Mouse (Mus musculus): ENCODE results near the gene Bach1. TPM values are rescaled to one million over a fixed set of nuclear protein-coding genes. Genes with fewer than 3 reads are reported as not detected.

The Bach1 gene
- polyA plus RNA-seq (2012; rRNA removed) = 7.6 and 8.8 TPM in 2 replicates

GRCm38 (mm10) chr16:87698692-87699305 lies at the start of gene Bach1:
Gene Bach1, plus strand, starts transcription at chr16:87698945.
- H3K27me3 ChIP-seq (ENCODE audit: control insufficient read depth, insufficient read depth, low read length) = no peaks in the 10 kb centered on the region
- H3K36me3 ChIP-seq (ENCODE audit: control insufficient read depth, insufficient read depth, low read length) = no peaks in the 10 kb centered on the region
- TF ChIP-seq CTCF (IDR thresholded peaks at IDR 0.05; ENCODE audit: extremely low read depth, insufficient read depth, insufficient read length, insufficient replicate concordance) (no peak), POLR2A (IDR thresholded peaks at IDR 0.05; ENCODE audit: low read depth, low read length) (peak; percentile 87)
- H3K4me3 ChIP-seq (ENCODE audit: extremely low read depth, insufficient read depth, insufficient read length) = peak within 1 kb of the TSS; percentile 80
- H3K27ac ChIP-seq (ENCODE audit: insufficient read depth, low read length) = peak within 1 kb of the TSS; percentile 80
- WGBS = under 1% methylated on average over 81 of the region's 84 CpGs
- peaks cover 3% of the 10 kb centered on the region for H3K4me1 ChIP-seq (ENCODE audit: control insufficient read depth, insufficient read depth, insufficient read length)
- peak; percentile 84 to 94 for DNase-seq (ENCODE audit: low read depth in 1 of 2, low spot score in 2 of 2)

GRCm38 (mm10) chr16:87652344-87652743 lies 46.4 kb upstream of the Bach1 start:
- Histone ChIP-seq H3K27ac (ENCODE audit: insufficient read depth, low read length) (no peak overlapping the region), H3K36me3 (ENCODE audit: control insufficient read depth, insufficient read depth, low read length) (no peaks in the 10 kb centered on the region), H3K4me1 (ENCODE audit: control insufficient read depth, insufficient read depth, insufficient read length) (peaks cover 16% of the 10 kb centered on the region; the same call in 1 of the 2 replicates), H3K27me3 (ENCODE audit: control insufficient read depth, insufficient read depth, low read length) (no peaks in the 10 kb centered on the region), H3K4me3 (ENCODE audit: extremely low read depth, insufficient read depth, insufficient read length) (no peak overlapping the region)
- 63% methylated on average over 8 of the region's 8 CpGs for WGBS
- no peak for DNase-seq (ENCODE audit: low read depth in 1 of 2, low spot score in 2 of 2)
- TF ChIP-seq POLR2A (IDR thresholded peaks at IDR 0.05; ENCODE audit: low read depth, low read length) (no peak), CTCF (IDR thresholded peaks at IDR 0.05; ENCODE audit: extremely low read depth, insufficient read depth, insufficient read length, insufficient replicate concordance) (no peak)

DNA sequence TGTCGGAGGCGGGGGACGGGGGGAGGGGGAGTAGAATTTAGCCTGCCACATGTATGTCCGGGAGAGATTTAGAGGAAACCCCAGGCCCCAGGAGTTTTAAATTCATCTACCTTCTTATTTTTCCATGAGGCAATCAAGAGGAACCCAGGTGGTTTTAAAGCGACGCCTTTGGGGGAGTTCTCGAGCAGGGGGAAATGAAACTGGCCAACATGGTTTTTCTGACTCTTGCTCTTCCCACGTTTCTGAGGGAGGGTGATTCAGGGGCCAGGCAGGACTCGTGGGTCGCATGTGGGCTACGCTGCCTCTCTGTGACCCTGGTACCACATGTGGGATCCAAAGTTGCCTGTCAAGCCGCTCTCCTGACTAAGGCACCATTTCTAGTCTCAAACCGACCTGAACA lies 45.8 kb upstream of the Bach1 start:
- H3K4me3 ChIP-seq (ENCODE audit: extremely low read depth, insufficient read depth, insufficient read length) = no peak overlapping the region

GRCm38 (mm10) chr16:87654016-87654575 lies 44.6 kb upstream of the Bach1 start:
- peaks cover 16% of the 10 kb centered on the region; the same call in 1 of the 2 replicates for H3K4me1 ChIP-seq (ENCODE audit: control insufficient read depth, insufficient read depth, insufficient read length)
- H3K27ac ChIP-seq (ENCODE audit: insufficient read depth, low read length) = no peak overlapping the region
- TF ChIP-seq POLR2A (IDR thresholded peaks at IDR 0.05; ENCODE audit: low read depth, low read length) (no peak), CTCF (IDR thresholded peaks at IDR 0.05; ENCODE audit: extremely low read depth, insufficient read depth, insufficient read length, insufficient replicate concordance) (no peak)
- no peak overlapping the region for H3K4me3 ChIP-seq (ENCODE audit: extremely low read depth, insufficient read depth, insufficient read length)
- no peak for DNase-seq (ENCODE audit: low read depth in 1 of 2, low spot score in 2 of 2)
- WGBS = 17% methylated on average over 11 of the region's 11 CpGs
- no peaks in the 10 kb centered on the region for H3K27me3 ChIP-seq (ENCODE audit: control insufficient read depth, insufficient read depth, low read length)
- H3K36me3 ChIP-seq (ENCODE audit: control insufficient read depth, insufficient read depth, low read length) = no peaks in the 10 kb centered on the region

More for the DNA sequence above, 45.8 kb upstream of the Bach1 start:
- TF ChIP-seq POLR2A (IDR thresholded peaks at IDR 0.05; ENCODE audit: low read depth, low read length) (no peak), CTCF (IDR thresholded peaks at IDR 0.05; ENCODE audit: extremely low read depth, insufficient read depth, insufficient read length, insufficient replicate concordance) (no peak)
- Histone ChIP-seq H3K27ac (ENCODE audit: insufficient read depth, low read length) (no peak overlapping the region), H3K36me3 (ENCODE audit: control insufficient read depth, insufficient read depth, low read length) (no peaks in the 10 kb centered on the region), H3K27me3 (ENCODE audit: control insufficient read depth, insufficient read depth, low read length) (no peaks in the 10 kb centered on the region), H3K4me1 (ENCODE audit: control insufficient read depth, insufficient read depth, insufficient read length) (peaks cover 16% of the 10 kb centered on the region; the same call in 1 of the 2 replicates)
- WGBS = 31% methylated on average over 13 of the region's 13 CpGs
- DNase-seq (ENCODE audit: low read depth in 1 of 2, low spot score in 2 of 2) = peak; percentile 12 to 65

DNA sequence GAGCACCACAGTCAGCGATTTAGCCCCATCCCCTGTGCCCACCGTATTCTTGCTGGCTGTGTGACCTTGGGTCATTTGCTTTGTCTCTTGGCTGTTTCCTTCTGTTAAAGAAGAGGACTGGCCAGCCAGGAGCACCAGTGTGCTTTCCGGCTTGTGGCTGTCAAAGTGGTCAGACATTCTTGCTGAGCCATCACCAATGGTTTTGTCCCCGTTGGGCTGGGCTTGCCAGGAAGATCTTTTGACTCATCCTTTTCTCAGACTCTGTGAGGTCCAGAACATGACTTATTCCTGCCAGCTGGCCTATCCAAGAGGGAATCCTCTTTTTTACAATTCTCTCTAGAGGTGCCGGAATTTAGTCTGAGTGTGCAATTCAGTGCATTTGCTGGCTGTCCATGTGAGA lies 43.7 kb upstream of the Bach1 start:
- peaks cover 16% of the 10 kb centered on the region; the same call in 1 of the 2 replicates for H3K4me1 ChIP-seq (ENCODE audit: control insufficient read depth, insufficient read depth, insufficient read length)
- H3K27ac ChIP-seq (ENCODE audit: insufficient read depth, low read length) = no peak overlapping the region
- no peak for TF ChIP-seq POLR2A (IDR thresholded peaks at IDR 0.05; ENCODE audit: low read depth, low read length)
- no peak for TF ChIP-seq CTCF (IDR thresholded peaks at IDR 0.05; ENCODE audit: extremely low read depth, insufficient read depth, insufficient read length, insufficient replicate concordance)
- DNase-seq (ENCODE audit: low read depth in 1 of 2, low spot score in 2 of 2) = no peak
- H3K27me3 ChIP-seq (ENCODE audit: control insufficient read depth, insufficient read depth, low read length) = no peaks in the 10 kb centered on the region
- 64% methylated on average over 5 of the region's 5 CpGs for WGBS
- H3K4me3 ChIP-seq (ENCODE audit: extremely low read depth, insufficient read depth, insufficient read length) = no peak overlapping the region
- no peaks in the 10 kb centered on the region for H3K36me3 ChIP-seq (ENCODE audit: control insufficient read depth, insufficient read depth, low read length)

GRCm38 (mm10) chr16:87655579-87655978 lies 43.2 kb upstream of the Bach1 start:
- Histone ChIP-seq H3K27ac (ENCODE audit: insufficient read depth, low read length) (no peak overlapping the region), H3K4me1 (ENCODE audit: control insufficient read depth, insufficient read depth, insufficient read length) (peaks cover 16% of the 10 kb centered on the region), H3K36me3 (ENCODE audit: control insufficient read depth, insufficient read depth, low read length) (no peaks in the 10 kb centered on the region), H3K4me3 (ENCODE audit: extremely low read depth, insufficient read depth, insufficient read length) (no peak overlapping the region), H3K27me3 (ENCODE audit: control insufficient read depth, insufficient read depth, low read length) (no peaks in the 10 kb centered on the region)
- no peak for DNase-seq (ENCODE audit: low read depth in 1 of 2, low spot score in 2 of 2)
- no peak for TF ChIP-seq POLR2A (IDR thresholded peaks at IDR 0.05; ENCODE audit: low read depth, low read length)
- 50% methylated on average over 9 of the region's 9 CpGs for WGBS

- Histone ChIP-seq H3K27ac (ENCODE audit: insufficient read depth, low read length) (no peak overlapping the region), H3K4me1 (ENCODE audit: control insufficient read depth, insufficient read depth, insufficient read length) (peaks cover 25% of the 10 kb centered on the region), H3K36me3 (ENCODE audit: control insufficient read depth, insufficient read depth, low read length) (no peaks in the 10 kb centered on the region), H3K27me3 (ENCODE audit: control insufficient read depth, insufficient read depth, low read length) (no peaks in the 10 kb centered on the region), H3K4me3 (ENCODE audit: extremely low read depth, insufficient read depth, insufficient read length) (no peak overlapping the region)
- no peak for DNase-seq (ENCODE audit: low read depth in 1 of 2, low spot score in 2 of 2)
- 34% methylated on average over 4 of the region's 4 CpGs for WGBS
- TF ChIP-seq CTCF (IDR thresholded peaks at IDR 0.05; ENCODE audit: extremely low read depth, insufficient read depth, insufficient read length, insufficient replicate concordance) (no peak), POLR2A (IDR thresholded peaks at IDR 0.05; ENCODE audit: low read depth, low read length) (no peak)
These were observed 42.0 kb upstream of the Bach1 start for GRCm38 (mm10) chr16:87656771-87657170.

Measured in spleen, adult 2 months (tissue).